Mouse (Mus musculus): ENCODE data around the gene Pcgf2.

Pcgf2 gene

GRCm38 (mm10) chr11:97695712-97696401 is 4.4 kb downstream of the Pcgf2 start:
- DNase-seq (ENCODE audit: low read depth, low spot score), result no peak

- no peak for DNase-seq (ENCODE audit: low read depth, low spot score)
These were observed 5.2 kb downstream of the Pcgf2 start for GRCm38 (mm10) chr11:97694921-97695711.

- DNase-seq (ENCODE audit: low read depth, low spot score), result no peak
These were observed 5.9 kb downstream of the Pcgf2 start for GRCm38 (mm10) chr11:97694435-97694834.

- peak; percentile 61 for DNase-seq (ENCODE audit: low read depth, low spot score)
These were observed 10.4 kb downstream of the Pcgf2 start for GRCm38 (mm10) chr11:97689861-97690260.

GRCm38 (mm10) chr11:97687061-97687460 is 13.2 kb downstream of the Pcgf2 start:
- no peak for DNase-seq (ENCODE audit: low read depth, low spot score)

- DNase-seq (ENCODE audit: low read depth, low spot score), result no peak
These were observed 13.9 kb downstream of the Pcgf2 start for GRCm38 (mm10) chr11:97686322-97686908.

GRCm38 (mm10) chr11:97685613-97686321 is 14.5 kb downstream of the Pcgf2 start, which contains the start of gene Cisd3:
Gene Cisd3 (plus strand): TSS chr11:97685826.
- peak; percentile 68 for DNase-seq (ENCODE audit: low read depth, low spot score)

- no peak for DNase-seq (ENCODE audit: low read depth, low spot score)
These were observed 15.5 kb downstream of the Pcgf2 start for GRCm38 (mm10) chr11:97684766-97685165.

- DNase-seq (ENCODE audit: low read depth, low spot score), result no peak
These were observed 16.1 kb downstream of the Pcgf2 start for GRCm38 (mm10) chr11:97684063-97684680.

GRCm38 (mm10) chr11:97682504-97683055 is 17.7 kb downstream of the Pcgf2 start:
- no peak for DNase-seq (ENCODE audit: low read depth, low spot score)

- no peak for DNase-seq (ENCODE audit: low read depth, low spot score)
These were observed 19.9 kb downstream of the Pcgf2 start for GRCm38 (mm10) chr11:97680430-97680829.

- no peak for DNase-seq (ENCODE audit: low read depth, low spot score)
These were observed 22.0 kb downstream of the Pcgf2 start for GRCm38 (mm10) chr11:97678301-97678700.

- no peak for DNase-seq (ENCODE audit: low read depth, low spot score)
These were observed 22.5 kb downstream of the Pcgf2 start for GRCm38 (mm10) chr11:97677842-97678241.

GRCm38 (mm10) chr11:97677381-97677780 is 22.9 kb downstream of the Pcgf2 start:
- DNase-seq (ENCODE audit: low read depth, low spot score), result no peak

GRCm38 (mm10) chr11:97676050-97676754 is 24.1 kb downstream of the Pcgf2 start:
- DNase-seq (ENCODE audit: low read depth, low spot score), result no peak

GRCm38 (mm10) chr11:97673148-97673547 is 27.1 kb downstream of the Pcgf2 start:
- DNase-seq (ENCODE audit: low read depth, low spot score), result no peak

- no peak for DNase-seq (ENCODE audit: low read depth, low spot score)
These were observed 29.1 kb downstream of the Pcgf2 start for GRCm38 (mm10) chr11:97671177-97671527.

- DNase-seq (ENCODE audit: low read depth, low spot score), result no peak
These were observed 29.8 kb downstream of the Pcgf2 start for GRCm38 (mm10) chr11:97670234-97671176.

- peak; percentile 72 for DNase-seq (ENCODE audit: low read depth, low spot score)
These were observed 30.5 kb downstream of the Pcgf2 start for GRCm38 (mm10) chr11:97669829-97670228.
